Mouse (Mus musculus) limb, embryonic 10.5 days (tissue): ENCODE measurements around the gene Homer2. TPM values are rescaled to one million over a fixed set of nuclear protein-coding genes. Genes with fewer than 3 reads are reported as not detected.

Experiments used
- DNase-seq: peaks from one replicate; pipeline ENCODE4 v3.0.0-alpha.2; 2017; ENCODE audit warnings: low spot score
- H3K27ac ChIP-seq: fragments of 300-500 bp; sonication (generic); 2 replicates; pipeline ENCODE4 v1.5.1; 2016; ENCODE audit warnings: mild to moderate bottlenecking
- H3K27me3 ChIP-seq: fragments of 300-500 bp; sonication (generic); 2 replicates; pipeline ENCODE4 v1.6.1; 2016; ENCODE audit warnings: low read depth, mild to moderate bottlenecking; ENCODE audit not compliant: poor library complexity, severe bottlenecking
- H3K36me3 ChIP-seq: fragments of 300-500 bp; sonication (generic); 2 replicates; pipeline ENCODE4 v1.6.1; 2016; ENCODE audit warnings: mild to moderate bottlenecking, moderate library complexity
- H3K4me1 ChIP-seq: fragments of 300-500 bp; sonication (generic); 2 replicates; pipeline ENCODE4 v1.6.1; 2016
- H3K4me3 ChIP-seq: fragments of 300-500 bp; sonication (generic); 2 replicates; pipeline ENCODE4 v1.5.1; 2016; ENCODE audit warnings: mild to moderate bottlenecking, moderate library complexity
- H3K9me3 ChIP-seq: fragments of 300-500 bp; sonication (generic); replicated peaks from 2 replicates; pipeline ENCODE4 v1.6.1; 2016; ENCODE audit warnings: mild to moderate bottlenecking
- WGBS: fragments of 180-500 bp; shearing (Covaris S2); methylation state at CpG from one replicate; pipeline ENCODE4 v1.1.7; 2016; 5-methylcytosine and 5-hydroxymethylcytosine counted together
- polyA plus RNA-seq: library from polyadenylated mRNA; unstranded; fragments of >200 nt; fragmentation: Nextera tagmentation; extraction: Ambion mirVana; gene quantifications from 2 replicates; pipeline ENCODE4 v1.2.1, GENCODE M21; 2016

Homer2 gene
- polyA plus RNA-seq, 1 experiment from 2014 or later: 23.3 TPM

DNA sequence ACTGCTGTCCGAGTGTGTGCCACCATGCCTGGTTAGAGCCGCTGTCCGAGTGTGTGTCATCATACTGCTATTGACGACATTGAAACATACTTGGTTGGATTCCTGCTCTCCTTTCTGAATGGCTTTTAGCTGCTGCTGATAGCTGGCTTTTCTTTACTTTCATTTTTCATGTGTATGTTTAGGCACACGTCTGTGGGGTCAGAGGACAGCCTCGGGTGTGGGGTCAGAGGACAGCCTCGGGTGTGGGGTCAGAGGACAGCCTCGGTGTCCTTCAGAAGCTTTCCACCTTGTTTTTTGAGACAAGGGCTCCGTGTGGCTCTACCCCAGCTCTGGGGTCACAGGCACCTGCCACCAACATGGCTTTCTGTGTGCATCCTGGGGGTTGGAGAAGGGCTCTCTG is 114.6 kb downstream of the Homer2 start:
- no peak for DNase-seq
- 89% methylated on average over 9 of the region's 9 CpGs for WGBS
- no peaks in the 10 kb centered on the region for H3K9me3 ChIP-seq
- H3K27ac ChIP-seq: no peak overlapping the region
- H3K4me3 ChIP-seq: no peak overlapping the region
- H3K36me3 ChIP-seq: peaks cover 51% of the 10 kb centered on the region
- no peaks in the 10 kb centered on the region for H3K27me3 ChIP-seq
- no peaks in the 10 kb centered on the region for H3K4me1 ChIP-seq

- peaks cover 47% of the 10 kb centered on the region for H3K36me3 ChIP-seq
- no peaks in the 10 kb centered on the region for H3K4me1 ChIP-seq
- peak; percentile 25 for DNase-seq
- no peak overlapping the region for H3K27ac ChIP-seq
- no peak overlapping the region for H3K4me3 ChIP-seq
- WGBS: 84% methylated on average over 4 of the region's 4 CpGs
- no peaks in the 10 kb centered on the region for H3K27me3 ChIP-seq
- H3K9me3 ChIP-seq: no peaks in the 10 kb centered on the region
Measured at GRCm38 (mm10) chr7:81587238-81587637, 120.1 kb downstream of the Homer2 start.

GRCm38 (mm10) chr7:81585326-81585725 is 122.0 kb downstream of the Homer2 start:
- DNase-seq: peak; percentile 16
- H3K9me3 ChIP-seq: no peaks in the 10 kb centered on the region
- H3K36me3 ChIP-seq: peaks cover 36% of the 10 kb centered on the region
- 94% methylated on average over 7 of the region's 7 CpGs for WGBS
- no peak overlapping the region for H3K4me3 ChIP-seq
- H3K27ac ChIP-seq: no peak overlapping the region
- no peaks in the 10 kb centered on the region for H3K27me3 ChIP-seq
- H3K4me1 ChIP-seq: no peaks in the 10 kb centered on the region

- 66% methylated on average over 3 of the region's 3 CpGs for WGBS
- Histone ChIP-seq H3K36me3 (peaks cover 26% of the 10 kb centered on the region), H3K9me3 (no peaks in the 10 kb centered on the region), H3K4me1 (no peaks in the 10 kb centered on the region), H3K4me3 (no peak overlapping the region), H3K27me3 (no peaks in the 10 kb centered on the region), H3K27ac (no peak overlapping the region)
- no peak for DNase-seq
Measured at GRCm38 (mm10) chr7:81583512-81583911, 123.8 kb downstream of the Homer2 start.

DNA sequence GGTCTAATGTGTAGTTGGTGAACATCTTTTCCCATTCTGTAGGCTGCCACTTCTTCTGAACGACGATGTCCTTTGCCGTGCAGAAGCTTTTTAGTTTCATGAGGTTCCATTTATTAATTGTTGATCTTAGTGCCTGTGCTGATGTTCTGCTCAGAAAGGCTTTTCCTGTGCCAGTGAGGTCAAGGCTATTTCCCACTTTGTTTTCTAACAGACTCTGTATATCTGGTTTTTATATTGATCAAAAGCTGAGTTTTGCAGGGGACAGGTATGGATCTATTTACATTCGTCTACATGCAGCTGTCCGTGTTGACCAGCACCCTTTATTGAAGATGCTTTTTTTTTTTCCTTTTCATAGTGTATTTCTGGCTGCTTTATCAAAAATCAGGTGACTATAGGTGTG is 128.0 kb downstream of the Homer2 start:
- Histone ChIP-seq H3K27ac (no peak overlapping the region), H3K4me3 (no peak overlapping the region), H3K9me3 (no peaks in the 10 kb centered on the region), H3K36me3 (peaks cover 4% of the 10 kb centered on the region), H3K27me3 (no peaks in the 10 kb centered on the region), H3K4me1 (no peaks in the 10 kb centered on the region)
- WGBS: 94% methylated on average over 5 of the region's 5 CpGs
- DNase-seq: no peak

- Histone ChIP-seq H3K9me3 (no peaks in the 10 kb centered on the region), H3K4me1 (no peaks in the 10 kb centered on the region), H3K36me3 (peaks cover 4% of the 10 kb centered on the region), H3K27ac (no peak overlapping the region), H3K27me3 (no peaks in the 10 kb centered on the region), H3K4me3 (no peak overlapping the region)
- DNase-seq: peak; percentile 14
- 90% methylated on average over 7 of the region's 7 CpGs for WGBS
Measured at GRCm38 (mm10) chr7:81578413-81578812, 128.9 kb downstream of the Homer2 start.

GRCm38 (mm10) chr7:81577872-81578271 is 129.5 kb downstream of the Homer2 start:
- no peaks in the 10 kb centered on the region for H3K9me3 ChIP-seq
- no peak overlapping the region for H3K4me3 ChIP-seq
- 98% methylated on average over 3 of the region's 3 CpGs for WGBS
- peaks cover 4% of the 10 kb centered on the region for H3K36me3 ChIP-seq
- H3K4me1 ChIP-seq: no peaks in the 10 kb centered on the region
- no peak overlapping the region for H3K27ac ChIP-seq
- DNase-seq: no peak
- H3K27me3 ChIP-seq: peaks cover 4% of the 10 kb centered on the region

GRCm38 (mm10) chr7:81575606-81576005 is 131.7 kb downstream of the Homer2 start:
- peak; percentile 23 for DNase-seq
- Histone ChIP-seq H3K27ac (no peak overlapping the region), H3K27me3 (peaks cover 10% of the 10 kb centered on the region), H3K9me3 (no peaks in the 10 kb centered on the region), H3K4me1 (peaks cover 11% of the 10 kb centered on the region; the same call in 1 of the 2 replicates), H3K4me3 (no peak overlapping the region), H3K36me3 (peaks cover 4% of the 10 kb centered on the region)
- WGBS: 94% methylated on average over 10 of the region's 10 CpGs

DNA sequence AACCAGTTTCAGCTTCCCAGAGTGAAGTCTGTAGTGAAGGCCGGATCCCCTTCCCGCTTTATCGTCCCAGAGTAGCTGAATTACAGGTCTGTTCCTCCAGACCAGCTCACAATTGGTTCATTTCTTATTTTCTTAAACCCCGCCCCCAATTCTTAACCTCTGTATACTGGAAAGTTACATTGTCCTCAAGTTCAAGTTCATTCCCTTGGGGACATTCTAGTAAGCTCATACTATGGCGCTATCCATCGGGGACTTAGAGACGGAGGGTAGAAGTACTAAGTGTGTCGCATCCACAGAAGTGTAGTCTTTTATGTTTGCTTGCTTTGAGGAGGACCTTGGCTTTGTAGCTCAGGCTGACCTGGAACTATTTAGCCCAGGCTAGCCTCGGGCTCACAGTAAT is 133.5 kb downstream of the Homer2 start:
- H3K36me3 ChIP-seq: peaks cover 4% of the 10 kb centered on the region
- H3K27me3 ChIP-seq: peaks cover 10% of the 10 kb centered on the region
- H3K27ac ChIP-seq: no peak overlapping the region
- no peaks in the 10 kb centered on the region for H3K9me3 ChIP-seq
- peaks cover 11% of the 10 kb centered on the region; the same call in 1 of the 2 replicates for H3K4me1 ChIP-seq
- WGBS: 95% methylated on average over 9 of the region's 9 CpGs
- no peak for DNase-seq
- H3K4me3 ChIP-seq: no peak overlapping the region

DNA sequence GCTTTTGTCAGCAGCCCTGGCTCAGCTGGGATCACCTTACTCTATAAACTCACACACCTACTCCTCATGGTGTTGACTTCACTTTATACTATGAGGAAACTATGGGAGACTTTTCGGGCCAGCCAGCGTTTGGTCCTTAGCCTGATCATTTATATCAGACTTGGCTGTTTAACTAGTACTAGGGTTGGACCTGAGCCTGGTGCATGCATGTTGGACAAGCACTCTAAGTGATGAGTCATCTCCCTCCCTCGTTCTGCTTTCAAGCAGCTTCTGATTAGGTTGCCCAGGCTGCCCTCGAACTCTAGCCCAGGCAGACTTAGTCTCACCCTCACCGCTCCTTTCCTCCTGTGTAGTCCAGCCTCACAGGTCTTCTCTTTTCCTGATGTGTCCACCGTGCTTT is 133.9 kb downstream of the Homer2 start:
- H3K27ac ChIP-seq: no peak overlapping the region
- no peak for DNase-seq
- no peaks in the 10 kb centered on the region for H3K9me3 ChIP-seq
- H3K4me1 ChIP-seq: peaks cover 11% of the 10 kb centered on the region; the same call in 1 of the 2 replicates
- H3K27me3 ChIP-seq: peaks cover 10% of the 10 kb centered on the region
- WGBS: 88% methylated on average over 6 of the region's 6 CpGs
- no peak overlapping the region for H3K4me3 ChIP-seq
- H3K36me3 ChIP-seq: peaks cover 2% of the 10 kb centered on the region

DNA sequence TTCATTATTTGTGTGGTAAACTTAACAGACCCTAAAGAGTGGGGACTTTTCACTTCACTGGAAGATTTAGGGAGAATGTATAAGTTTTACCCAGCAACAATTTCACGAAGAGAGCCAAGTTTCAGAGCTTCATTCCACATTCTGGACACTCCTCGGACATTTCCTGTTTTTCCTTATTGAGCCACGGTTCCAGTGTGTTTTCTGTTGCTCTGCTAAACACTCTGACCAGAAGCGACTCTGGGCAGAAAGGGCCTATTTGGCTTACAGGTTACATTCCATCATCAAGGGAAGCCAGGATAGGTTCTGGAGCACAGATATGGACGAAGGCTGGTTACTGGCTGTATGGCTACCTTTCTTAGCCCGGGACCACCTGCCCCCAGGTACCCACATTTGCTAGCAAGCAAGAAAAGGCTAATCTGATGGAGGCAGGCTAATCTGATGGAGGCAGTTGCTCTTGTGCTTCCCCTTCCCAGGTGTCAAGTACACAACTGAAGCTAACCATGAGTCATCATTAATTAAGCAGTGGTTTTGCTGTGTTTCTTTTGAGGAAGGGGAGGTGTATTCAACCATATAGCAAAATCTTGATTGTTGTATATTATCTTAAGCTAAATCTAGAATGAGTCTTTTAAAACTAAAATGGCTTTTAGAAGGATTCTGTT is 134.6 kb downstream of the Homer2 start:
- Histone ChIP-seq H3K27ac (no peak overlapping the region), H3K27me3 (peaks cover 10% of the 10 kb centered on the region), H3K4me3 (peak overlapping the region; percentile 88; the same call in 1 of the 2 replicates), H3K36me3 (no peaks in the 10 kb centered on the region; the same call in 1 of the 2 replicates), H3K4me1 (peaks cover 13% of the 10 kb centered on the region; the same call in 1 of the 2 replicates), H3K9me3 (no peaks in the 10 kb centered on the region)
- WGBS: 83% methylated on average over 6 of the region's 6 CpGs
- no peak for DNase-seq

- peaks cover 10% of the 10 kb centered on the region for H3K27me3 ChIP-seq
- peak overlapping the region; percentile 91 for H3K27ac ChIP-seq
- peaks cover 19% of the 10 kb centered on the region for H3K4me1 ChIP-seq
- no peaks in the 10 kb centered on the region for H3K36me3 ChIP-seq
- DNase-seq: no peak
- WGBS: 25% methylated on average over 15 of the region's 15 CpGs
- peak overlapping the region; percentile 88 for H3K4me3 ChIP-seq
- no peaks in the 10 kb centered on the region for H3K9me3 ChIP-seq
Measured at GRCm38 (mm10) chr7:81571941-81572441, 135.3 kb downstream of the Homer2 start.

- H3K4me3 ChIP-seq: peak within 1 kb of the TSS; percentile 88
- H3K9me3 ChIP-seq: no peaks in the 10 kb centered on the region
- H3K27ac ChIP-seq: peak within 1 kb of the TSS; percentile 91
- no peaks in the 10 kb centered on the region for H3K36me3 ChIP-seq
- H3K4me1 ChIP-seq: peaks cover 22% of the 10 kb centered on the region
- H3K27me3 ChIP-seq: peaks cover 10% of the 10 kb centered on the region
- DNase-seq: peak; percentile 86
- WGBS: 1% methylated on average over 92 of the region's 96 CpGs
Measured at GRCm38 (mm10) chr7:81571108-81571940, 136.0 kb downstream of the Homer2 start, which contains the start of gene Whamm. Gene Whamm (plus strand): TSS chr7:81571266.
